Mouse (Mus musculus) stomach, embryonic 16.5 days (tissue): ENCODE data around the gene Rbfox3. TPM values are rescaled to one million over a fixed set of nuclear protein-coding genes. Genes with fewer than 3 reads are reported as not detected.

Experiments used
- ATAC-seq: fragments of 200-750 bp; cut with Nextera tagmentation; 2 replicates; pipeline ENCODE4 v1.8.0; 2017; ENCODE audit warnings: moderate number of reproducible peaks, moderate TSS enrichment; ENCODE audit not compliant: insufficient read depth, low FRiP score
- H3K27ac ChIP-seq: fragments of 300-500 bp; sonication (generic); 2 replicates; pipeline ENCODE4 v1.5.1; 2014; ENCODE audit warnings: low read length
- H3K27me3 ChIP-seq: fragments of 300-500 bp; sonication (generic); 2 replicates; pipeline ENCODE4 v1.6.1; 2014; ENCODE audit warnings: low read length, control low read depth, mixed read lengths; ENCODE audit not compliant: control insufficient read depth, insufficient read depth
- H3K36me3 ChIP-seq: fragments of 300-500 bp; sonication (generic); 2 replicates; pipeline ENCODE4 v1.6.1; 2014; ENCODE audit warnings: low read length; ENCODE audit not compliant: control insufficient read depth, insufficient read depth
- H3K4me1 ChIP-seq: fragments of 300-500 bp; sonication (generic); 2 replicates; pipeline ENCODE4 v1.6.1; 2014; ENCODE audit warnings: low read length, control low read depth, mixed read lengths; ENCODE audit not compliant: control insufficient read depth, insufficient read depth
- H3K4me2 ChIP-seq: fragments of 300-500 bp; sonication (generic); 2 replicates; pipeline ENCODE4 v1.6.1; 2014; ENCODE audit warnings: low read depth, low read length, mixed read lengths
- H3K4me3 ChIP-seq: fragments of 300-500 bp; sonication (generic); replicated peaks from 2 replicates; pipeline ENCODE4 v1.5.1; 2014; ENCODE audit warnings: mild to moderate bottlenecking, low read length
- H3K9ac ChIP-seq: fragments of 300-500 bp; sonication (generic); 2 replicates; pipeline ENCODE4 v1.6.1; 2014; ENCODE audit warnings: low read length
- H3K9me3 ChIP-seq: fragments of 300-500 bp; sonication (generic); replicated peaks from 2 replicates; pipeline ENCODE4 v1.6.1; 2016; ENCODE audit warnings: low read length, control low read depth; ENCODE audit not compliant: control insufficient read depth
- WGBS: fragments of 180-500 bp; shearing (Covaris S2); extraction: QIAGEN DNeasy Blood & Tissue Kit; methylation state at CpG from one replicate; pipeline ENCODE4 v1.1.7; 2014; 5-methylcytosine and 5-hydroxymethylcytosine counted together
- polyA plus RNA-seq: library from polyadenylated mRNA; unstranded; fragments of >200 nt; fragmentation: Nextera tagmentation; extraction: Ambion mirVana; gene quantifications from 2 replicates; pipeline ENCODE4 v1.2.1, GENCODE M21; 2015

Gene Rbfox3
- polyA plus RNA-seq, 1 experiment from 2014 or later: 1.1 TPM

GRCm38 (mm10) chr11:118875243-118875897 is 36.0 kb downstream of the Rbfox3 start:
- ATAC-seq: no peak
- Histone ChIP-seq H3K27me3 (no peaks in the 10 kb centered on the region), H3K4me3 (no peak overlapping the region), H3K36me3 (no peaks in the 10 kb centered on the region), H3K4me1 (no peaks in the 10 kb centered on the region), H3K9me3 (no peaks in the 10 kb centered on the region), H3K9ac (no peak overlapping the region), H3K4me2 (no peak overlapping the region), H3K27ac (no peak overlapping the region)
- 62% methylated on average over 5 of the region's 5 CpGs for WGBS

- WGBS: 37% methylated on average over 7 of the region's 7 CpGs
- Histone ChIP-seq H3K4me3 (no peak overlapping the region), H3K4me1 (no peaks in the 10 kb centered on the region), H3K27ac (no peak overlapping the region), H3K9me3 (no peaks in the 10 kb centered on the region), H3K4me2 (no peak overlapping the region), H3K9ac (no peak overlapping the region), H3K36me3 (no peaks in the 10 kb centered on the region), H3K27me3 (no peaks in the 10 kb centered on the region)
- ATAC-seq: no peak
Measured at GRCm38 (mm10) chr11:118874487-118875095, 36.8 kb downstream of the Rbfox3 start.

- Histone ChIP-seq H3K27me3 (no peaks in the 10 kb centered on the region), H3K4me3 (no peak overlapping the region), H3K27ac (no peak overlapping the region), H3K9me3 (no peaks in the 10 kb centered on the region), H3K36me3 (no peaks in the 10 kb centered on the region), H3K9ac (no peak overlapping the region), H3K4me1 (no peaks in the 10 kb centered on the region), H3K4me2 (no peak overlapping the region)
- WGBS: 65% methylated on average over 11 of the region's 11 CpGs
- ATAC-seq: no peak
Measured at GRCm38 (mm10) chr11:118874022-118874421, 37.4 kb downstream of the Rbfox3 start.

GRCm38 (mm10) chr11:118871527-118871926 is 39.9 kb downstream of the Rbfox3 start:
- no peak overlapping the region for H3K4me3 ChIP-seq
- H3K9ac ChIP-seq: no peak overlapping the region
- no peaks in the 10 kb centered on the region for H3K36me3 ChIP-seq
- no peaks in the 10 kb centered on the region for H3K4me1 ChIP-seq
- H3K27me3 ChIP-seq: no peaks in the 10 kb centered on the region
- no peaks in the 10 kb centered on the region for H3K9me3 ChIP-seq
- no peak for ATAC-seq
- H3K27ac ChIP-seq: no peak overlapping the region
- no peak overlapping the region for H3K4me2 ChIP-seq
- 77% methylated on average over 10 of the region's 10 CpGs for WGBS

GRCm38 (mm10) chr11:118863360-118863759 is 48.0 kb downstream of the Rbfox3 start:
- H3K36me3 ChIP-seq: no peaks in the 10 kb centered on the region
- H3K27me3 ChIP-seq: no peaks in the 10 kb centered on the region
- no peaks in the 10 kb centered on the region for H3K4me1 ChIP-seq
- H3K27ac ChIP-seq: no peak overlapping the region
- no peak overlapping the region for H3K4me3 ChIP-seq
- no peaks in the 10 kb centered on the region for H3K9me3 ChIP-seq
- no peak overlapping the region for H3K9ac ChIP-seq
- WGBS: 69% methylated on average over 3 of the region's 3 CpGs
- no peak overlapping the region for H3K4me2 ChIP-seq
- ATAC-seq: no peak

- ATAC-seq: no peak
- no peak overlapping the region for H3K9ac ChIP-seq
- H3K4me1 ChIP-seq: no peaks in the 10 kb centered on the region
- H3K36me3 ChIP-seq: no peaks in the 10 kb centered on the region
- no peaks in the 10 kb centered on the region for H3K27me3 ChIP-seq
- no peaks in the 10 kb centered on the region for H3K9me3 ChIP-seq
- no peak overlapping the region for H3K27ac ChIP-seq
- H3K4me3 ChIP-seq: no peak overlapping the region
- WGBS: 85% methylated on average over 15 of the region's 15 CpGs
- H3K4me2 ChIP-seq: no peak overlapping the region
Measured at GRCm38 (mm10) chr11:118861801-118862431, 49.5 kb downstream of the Rbfox3 start.

GRCm38 (mm10) chr11:118861246-118861645 is 50.2 kb downstream of the Rbfox3 start:
- Histone ChIP-seq H3K27ac (no peak overlapping the region), H3K4me2 (no peak overlapping the region), H3K36me3 (no peaks in the 10 kb centered on the region), H3K4me3 (no peak overlapping the region), H3K9me3 (no peaks in the 10 kb centered on the region), H3K9ac (no peak overlapping the region), H3K4me1 (no peaks in the 10 kb centered on the region), H3K27me3 (no peaks in the 10 kb centered on the region)
- WGBS: 86% methylated on average over 6 of the region's 6 CpGs
- no peak for ATAC-seq

GRCm38 (mm10) chr11:118860812-118861211 is 50.6 kb downstream of the Rbfox3 start:
- H3K36me3 ChIP-seq: no peaks in the 10 kb centered on the region
- no peak overlapping the region for H3K9ac ChIP-seq
- no peaks in the 10 kb centered on the region for H3K4me1 ChIP-seq
- no peaks in the 10 kb centered on the region for H3K9me3 ChIP-seq
- H3K4me2 ChIP-seq: no peak overlapping the region
- no peak for ATAC-seq
- H3K27ac ChIP-seq: no peak overlapping the region
- WGBS: 91% methylated on average over 8 of the region's 8 CpGs
- H3K4me3 ChIP-seq: no peak overlapping the region
- H3K27me3 ChIP-seq: no peaks in the 10 kb centered on the region

GRCm38 (mm10) chr11:118859839-118860238 is 51.6 kb downstream of the Rbfox3 start:
- Histone ChIP-seq H3K4me1 (no peaks in the 10 kb centered on the region), H3K27ac (no peak overlapping the region), H3K4me3 (no peak overlapping the region), H3K36me3 (no peaks in the 10 kb centered on the region), H3K4me2 (no peak overlapping the region), H3K27me3 (no peaks in the 10 kb centered on the region), H3K9me3 (no peaks in the 10 kb centered on the region), H3K9ac (no peak overlapping the region)
- WGBS: 73% methylated on average over 5 of the region's 5 CpGs
- ATAC-seq: no peak
